Mouse (Mus musculus): ENCODE results near the gene Tas2r144. TPM values are rescaled to one million over a fixed set of nuclear protein-coding genes. Genes with fewer than 3 reads are reported as not detected.

The Tas2r144 gene
- polyA plus RNA-seq, 1 experiment: not detected

DNA sequence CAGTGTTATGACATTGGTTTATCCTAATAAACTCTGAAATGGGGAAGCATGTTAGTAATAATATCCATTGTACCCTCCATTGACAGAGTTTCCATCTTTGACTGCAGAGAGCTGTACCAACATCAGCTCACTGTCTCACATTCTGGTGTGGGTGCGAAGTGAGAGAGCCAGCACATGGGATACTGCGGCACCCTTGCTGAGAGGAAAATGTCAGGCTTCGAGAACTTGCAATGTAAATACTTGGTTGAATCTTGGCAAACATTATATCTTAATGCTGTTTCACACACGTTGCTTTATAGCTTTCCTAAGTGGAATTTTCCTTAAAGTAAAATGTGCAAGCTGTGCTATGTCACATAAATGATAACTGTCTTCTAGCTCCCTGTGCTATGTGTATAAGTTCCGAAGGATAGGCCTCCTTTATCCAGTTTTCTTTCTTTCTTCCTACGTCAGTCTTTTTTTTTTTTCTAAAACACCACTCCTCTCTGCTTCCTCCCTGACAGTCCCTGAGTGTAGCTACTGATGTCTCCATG, 22.2 kb downstream of the Tas2r144 start:
- no peak overlapping the region for H3K4me3 ChIP-seq (replicated peaks)
- TF ChIP-seq FLI1 (IDR thresholded peaks at IDR 0.05; ENCODE audit: low read length) (no peak), GATA1 (IDR thresholded peaks at IDR 0.05; ENCODE audit: borderline replicate concordance, low read length) (no peak)

DNA sequence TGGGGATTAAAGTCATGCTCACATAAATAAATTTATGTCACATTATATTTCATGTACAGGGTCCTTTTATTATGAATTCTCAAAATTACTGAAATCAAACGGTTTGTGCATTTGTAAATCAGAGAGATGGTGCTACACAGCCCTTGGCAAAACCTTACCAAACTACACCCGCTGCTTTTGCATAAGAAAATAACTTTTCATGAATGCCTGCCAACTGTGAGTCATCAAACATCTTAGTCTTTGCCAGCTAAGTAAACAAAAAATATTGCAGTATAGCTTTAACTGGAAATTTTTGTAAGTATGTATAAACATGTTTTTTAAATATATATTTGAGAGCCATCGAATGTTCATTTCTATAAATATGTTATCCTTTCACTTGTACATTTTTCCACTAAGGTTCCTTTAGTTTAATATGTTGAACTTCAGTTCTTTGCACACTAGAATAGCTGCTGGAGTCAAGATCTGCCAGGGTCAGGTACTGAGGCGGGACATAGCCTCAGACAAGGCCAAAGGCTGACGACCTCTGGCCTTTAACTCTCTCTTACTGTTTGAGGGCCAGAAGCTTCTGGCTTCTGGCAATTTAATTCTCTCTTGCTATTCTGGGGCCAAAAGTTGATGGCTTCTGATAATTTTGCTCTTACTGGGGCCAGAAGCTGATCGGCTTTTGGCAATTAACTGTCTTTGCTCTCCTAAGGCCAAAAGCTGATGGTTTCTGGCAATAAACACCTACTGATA, 26.4 kb downstream of the Tas2r144 start:
- no peak for TF ChIP-seq GATA1 (IDR thresholded peaks at IDR 0.05; ENCODE audit: borderline replicate concordance, low read length)
- TF ChIP-seq FLI1 (IDR thresholded peaks at IDR 0.05; ENCODE audit: low read length): no peak
- Histone ChIP-seq H3K4me1 (peaks cover 10% of the 10 kb centered on the region), H3K27me3 (replicated peaks) (no peaks in the 10 kb centered on the region)

More for the DNA sequence above, 22.2 kb downstream of the Tas2r144 start:
- Histone ChIP-seq H3K27me3 (replicated peaks) (peaks cover 3% of the 10 kb centered on the region), H3K36me3 (replicated peaks; ENCODE audit: low read length) (no peaks in the 10 kb centered on the region), H3K4me1 (no peaks in the 10 kb centered on the region), H3K9me3 (no peaks in the 10 kb centered on the region)

DNA sequence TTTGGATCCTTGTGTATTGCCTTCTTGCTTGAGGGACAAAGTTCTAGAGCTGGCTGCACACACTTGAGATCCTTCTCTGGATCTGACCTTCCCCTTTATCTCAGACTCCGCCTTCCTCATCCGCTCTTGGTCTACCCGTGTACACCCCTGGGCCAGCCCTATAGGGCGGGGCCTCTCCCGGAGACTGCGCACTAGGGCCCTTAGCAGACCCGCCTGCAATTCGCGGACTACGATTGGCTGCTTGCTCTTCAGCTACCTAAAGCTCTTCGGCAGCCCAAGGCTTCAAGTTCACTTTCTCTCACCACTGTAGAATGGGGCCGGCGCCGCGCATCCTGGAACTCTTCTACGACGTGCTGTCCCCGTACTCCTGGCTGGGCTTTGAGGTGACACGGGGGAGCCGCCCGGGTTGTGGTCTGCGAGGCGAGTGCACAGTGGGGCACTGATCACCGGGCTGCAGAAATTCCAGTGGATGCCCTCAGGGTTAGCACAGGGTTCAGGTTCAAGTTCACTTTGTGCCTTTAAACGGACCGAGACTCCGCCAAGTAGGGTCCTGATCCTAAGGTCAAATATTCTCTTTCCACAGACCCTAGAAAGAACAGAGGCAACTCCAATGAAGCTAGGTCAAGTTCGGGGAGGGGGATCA, 30.7 kb downstream of the Tas2r144 start, which contains the start of gene Gstk1:
Gene Gstk1, plus strand, starts transcription at position 225 of the 643 bp plus-strand sequence.
- Histone ChIP-seq H3K4me1 (peaks cover 31% of the 10 kb centered on the region), H3K4me3 (replicated peaks) (peak within 1 kb of the TSS; percentile 92), H3K36me3 (replicated peaks; ENCODE audit: low read length) (no peaks in the 10 kb centered on the region), H3K9me3 (no peaks in the 10 kb centered on the region), H3K27me3 (replicated peaks) (peaks cover 6% of the 10 kb centered on the region)
- no peak for TF ChIP-seq GATA1 (IDR thresholded peaks at IDR 0.05; ENCODE audit: borderline replicate concordance, low read length)
- TF ChIP-seq FLI1 (IDR thresholded peaks at IDR 0.05; ENCODE audit: low read length): no peak

More for the DNA sequence above, 26.4 kb downstream of the Tas2r144 start:
- no peaks in the 10 kb centered on the region for H3K36me3 ChIP-seq (replicated peaks; ENCODE audit: low read length)
- H3K4me3 ChIP-seq (replicated peaks): no peak overlapping the region
- H3K9me3 ChIP-seq: no peaks in the 10 kb centered on the region

DNA sequence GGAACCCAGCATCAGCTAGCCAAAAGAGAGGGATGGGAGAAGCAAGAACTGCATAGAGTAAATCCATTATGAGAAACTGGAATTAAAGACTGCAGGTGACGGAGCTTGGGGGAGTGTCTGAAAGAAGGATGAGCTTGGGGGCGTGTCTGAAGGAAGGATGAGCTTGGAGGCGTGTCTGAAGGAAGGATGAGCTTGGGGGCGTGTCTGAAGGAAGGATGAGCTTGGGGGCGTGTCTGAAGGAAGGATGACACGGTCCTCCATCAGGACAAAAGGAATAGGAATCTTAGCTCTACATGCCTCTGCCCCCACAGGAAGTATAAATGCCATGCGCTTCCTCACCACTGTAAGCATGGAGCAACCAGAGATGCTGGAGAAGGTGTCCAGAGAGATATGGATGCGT, 32.0 kb downstream of the Tas2r144 start:
- H3K4me1 ChIP-seq: peaks cover 31% of the 10 kb centered on the region

DNA sequence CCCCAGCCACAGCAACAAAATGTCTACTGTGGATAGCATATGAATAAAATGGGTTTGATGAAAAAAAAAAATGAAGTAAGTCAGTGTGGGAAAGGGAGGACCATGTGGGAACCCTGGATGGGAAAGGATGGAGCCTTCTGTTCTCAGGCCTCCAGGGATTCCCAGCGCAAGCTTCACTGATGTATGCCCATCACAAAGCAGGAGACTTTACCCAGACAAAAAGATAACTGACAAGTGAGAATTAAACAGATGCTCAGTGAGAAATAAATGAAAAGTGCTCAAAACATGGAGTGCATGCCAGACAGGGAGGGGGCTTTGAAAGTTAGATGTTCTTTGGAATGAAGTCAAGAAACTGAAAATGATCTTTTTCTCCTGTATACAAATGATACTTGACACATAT, 32.9 kb downstream of the Tas2r144 start:
- Histone ChIP-seq H3K4me1 (peaks cover 31% of the 10 kb centered on the region), H3K9me3 (no peaks in the 10 kb centered on the region)
- TF ChIP-seq GATA1 (IDR thresholded peaks at IDR 0.05; ENCODE audit: borderline replicate concordance, low read length) (no peak), FLI1 (IDR thresholded peaks at IDR 0.05; ENCODE audit: low read length) (no peak)

More for the DNA sequence above, 32.0 kb downstream of the Tas2r144 start:
- no peaks in the 10 kb centered on the region for H3K36me3 ChIP-seq (replicated peaks; ENCODE audit: low read length)
- peaks cover 6% of the 10 kb centered on the region for H3K27me3 ChIP-seq (replicated peaks)
- TF ChIP-seq FLI1 (IDR thresholded peaks at IDR 0.05; ENCODE audit: low read length): no peak
- TF ChIP-seq GATA1 (IDR thresholded peaks at IDR 0.05; ENCODE audit: borderline replicate concordance, low read length): no peak
- no peaks in the 10 kb centered on the region for H3K9me3 ChIP-seq
- H3K4me3 ChIP-seq (replicated peaks): peak overlapping the region; percentile 59

DNA sequence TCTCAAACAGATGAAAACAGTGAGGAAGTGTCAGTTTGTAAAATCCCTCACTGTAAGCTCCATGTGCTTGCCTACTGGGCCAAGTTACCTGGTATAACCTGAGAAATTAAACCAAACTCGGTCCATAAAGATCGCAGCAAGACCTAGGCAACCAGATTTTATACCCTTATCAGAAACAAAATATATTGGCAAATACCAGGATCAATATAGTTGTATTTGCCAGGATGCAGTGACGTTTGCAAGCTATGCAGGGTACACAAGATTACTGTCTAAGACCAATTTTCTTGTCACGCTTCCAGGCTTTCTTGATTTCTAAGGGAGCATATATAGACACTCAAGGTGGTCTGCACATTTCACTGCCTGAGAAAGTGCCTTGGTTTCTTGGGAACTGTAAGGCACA, 36.7 kb downstream of the Tas2r144 start:
- H3K4me3 ChIP-seq (replicated peaks): no peak overlapping the region
- no peak for TF ChIP-seq GATA1 (IDR thresholded peaks at IDR 0.05; ENCODE audit: borderline replicate concordance, low read length)
- no peak for TF ChIP-seq FLI1 (IDR thresholded peaks at IDR 0.05; ENCODE audit: low read length)
- no peaks in the 10 kb centered on the region for H3K9me3 ChIP-seq
- H3K36me3 ChIP-seq (replicated peaks; ENCODE audit: low read length): no peaks in the 10 kb centered on the region
- peaks cover 7% of the 10 kb centered on the region for H3K27me3 ChIP-seq (replicated peaks)
- peaks cover 17% of the 10 kb centered on the region for H3K4me1 ChIP-seq

More for the DNA sequence above, 32.9 kb downstream of the Tas2r144 start:
- Histone ChIP-seq H3K36me3 (replicated peaks; ENCODE audit: low read length) (no peaks in the 10 kb centered on the region), H3K27me3 (replicated peaks) (peaks cover 7% of the 10 kb centered on the region), H3K4me3 (replicated peaks) (no peak overlapping the region)

DNA sequence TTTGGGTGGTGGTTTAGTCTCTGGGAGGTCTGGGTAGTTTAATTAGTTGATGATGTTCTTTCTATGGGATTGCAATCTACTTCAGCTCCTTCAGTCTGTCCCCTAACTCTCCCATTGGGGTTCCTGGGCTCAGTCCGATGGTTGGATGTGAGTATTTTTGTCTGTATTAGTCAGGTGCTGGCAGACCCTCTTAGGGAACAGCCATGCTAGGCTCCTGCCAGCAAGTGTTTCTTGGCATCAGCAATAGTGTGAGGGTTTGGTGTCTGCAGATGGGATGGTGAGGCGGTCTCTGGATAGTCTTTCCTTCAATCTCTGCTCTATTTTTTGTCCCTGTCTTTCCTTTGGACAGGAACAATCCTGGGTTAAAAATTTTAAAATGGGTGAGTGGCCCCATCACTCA, 38.0 kb downstream of the Tas2r144 start:
- TF ChIP-seq FLI1 (IDR thresholded peaks at IDR 0.05; ENCODE audit: low read length): no peak
- TF ChIP-seq GATA1 (IDR thresholded peaks at IDR 0.05; ENCODE audit: borderline replicate concordance, low read length): no peak
- H3K9me3 ChIP-seq: no peaks in the 10 kb centered on the region
- H3K4me1 ChIP-seq: peaks cover 12% of the 10 kb centered on the region
- no peaks in the 10 kb centered on the region for H3K36me3 ChIP-seq (replicated peaks; ENCODE audit: low read length)
- peaks cover 7% of the 10 kb centered on the region for H3K27me3 ChIP-seq (replicated peaks)
- no peak overlapping the region for H3K4me3 ChIP-seq (replicated peaks)

DNA sequence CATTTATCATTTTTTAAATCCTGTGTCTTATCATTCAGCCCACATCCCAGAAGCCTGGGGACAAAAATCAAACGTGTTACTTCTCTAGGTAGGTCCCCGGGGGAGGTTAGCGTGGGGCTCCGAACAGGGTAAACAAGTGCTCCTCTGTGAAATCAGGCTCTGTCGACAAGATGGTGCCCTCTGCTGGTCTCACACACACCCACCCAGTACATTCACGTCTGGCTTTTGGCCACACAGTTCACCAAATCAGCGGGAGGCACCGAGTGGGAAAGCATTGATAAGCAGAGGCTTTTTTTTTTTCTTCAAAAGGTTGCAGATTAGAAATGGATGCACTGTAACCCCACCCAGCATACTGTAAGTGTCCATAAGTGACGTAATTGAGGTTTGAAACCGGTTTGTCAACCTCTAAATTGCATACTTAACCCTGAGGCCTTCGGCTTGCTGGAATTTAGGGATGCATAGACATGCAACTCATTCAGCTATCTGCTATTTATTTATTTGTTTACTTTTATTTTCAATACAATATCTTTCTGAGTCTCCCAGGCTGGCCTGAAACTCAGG, 42.3 kb downstream of the Tas2r144 start:
- Histone ChIP-seq H3K4me1 (peaks cover 12% of the 10 kb centered on the region), H3K4me3 (replicated peaks) (peak overlapping the region; percentile 62), H3K36me3 (replicated peaks; ENCODE audit: low read length) (no peaks in the 10 kb centered on the region), H3K27me3 (replicated peaks) (peaks cover 2% of the 10 kb centered on the region), H3K9me3 (no peaks in the 10 kb centered on the region)
- TF ChIP-seq FLI1 (IDR thresholded peaks at IDR 0.05; ENCODE audit: low read length) (no peak), GATA1 (IDR thresholded peaks at IDR 0.05; ENCODE audit: borderline replicate concordance, low read length) (no peak)

DNA sequence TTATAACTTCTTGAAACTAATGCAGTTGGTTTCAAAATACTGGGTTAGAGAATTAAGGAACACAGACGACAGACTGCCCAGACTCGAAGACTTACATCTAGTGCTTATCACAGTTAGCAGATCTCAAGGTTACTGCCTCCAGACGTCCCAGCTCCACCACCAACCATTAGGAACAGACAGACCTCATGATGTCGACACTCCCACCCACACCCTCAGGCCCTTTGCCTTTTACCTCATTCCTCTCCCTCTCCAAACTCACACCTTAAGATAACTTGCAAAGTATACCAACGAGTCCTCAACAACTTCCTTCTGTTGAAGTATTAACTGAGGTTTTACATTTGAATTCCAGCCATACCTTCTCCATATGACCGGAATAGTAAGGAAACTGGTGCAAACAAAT, 45.3 kb downstream of the Tas2r144 start:
- Histone ChIP-seq H3K4me3 (replicated peaks) (no peak overlapping the region), H3K4me1 (peaks cover 25% of the 10 kb centered on the region), H3K27me3 (replicated peaks) (peaks cover 2% of the 10 kb centered on the region), H3K9me3 (no peaks in the 10 kb centered on the region), H3K36me3 (replicated peaks; ENCODE audit: low read length) (no peaks in the 10 kb centered on the region)
- TF ChIP-seq FLI1 (IDR thresholded peaks at IDR 0.05; ENCODE audit: low read length) (no peak), GATA1 (IDR thresholded peaks at IDR 0.05; ENCODE audit: borderline replicate concordance, low read length) (no peak)

Measured in megakaryocyte, embryonic 14.5 days (primary cell).